Mouse (Mus musculus): ENCODE results near the gene Sdk2. TPM values are rescaled to one million over a fixed set of nuclear protein-coding genes. Genes with fewer than 3 reads are reported as not detected.

Sdk2 gene
- total RNA-seq, 2 experiments from 2014 or later = not detected

- no peak for ATAC-seq (replicated peaks; ENCODE audit: poor library complexity)
Measured at GRCm38 (mm10) chr11:113855661-113856060, 211.2 kb downstream of the Sdk2 start.

DNA sequence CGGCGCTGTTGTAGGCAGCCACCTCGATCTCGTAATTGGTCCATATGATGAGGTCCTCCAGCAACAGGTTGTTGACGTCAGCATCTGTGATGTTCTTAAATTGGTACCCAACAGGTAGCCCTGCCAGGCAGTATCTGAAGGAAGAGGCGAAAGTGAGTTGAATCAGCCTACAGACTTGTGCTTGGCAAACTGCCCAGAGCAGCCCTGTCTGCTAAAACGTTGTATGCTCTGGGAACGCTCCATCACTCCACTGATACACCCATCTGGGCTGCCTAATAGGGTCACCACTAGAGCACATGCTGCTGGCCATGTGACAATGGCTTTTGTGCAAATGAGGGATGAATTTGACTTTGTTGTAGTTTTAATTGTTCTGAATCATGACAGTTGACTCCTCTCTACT lies 215.1 kb downstream of the Sdk2 start:
- ATAC-seq (replicated peaks; ENCODE audit: poor library complexity) = no peak

GRCm38 (mm10) chr11:113849322-113849721 lies 217.5 kb downstream of the Sdk2 start:
- no peak for ATAC-seq (replicated peaks; ENCODE audit: poor library complexity)

- ATAC-seq (replicated peaks; ENCODE audit: poor library complexity) = no peak
Measured at GRCm38 (mm10) chr11:113843920-113844319, 222.9 kb downstream of the Sdk2 start.

- ATAC-seq (replicated peaks; ENCODE audit: poor library complexity) = no peak
Measured at GRCm38 (mm10) chr11:113842879-113843278, 224.0 kb downstream of the Sdk2 start.

DNA sequence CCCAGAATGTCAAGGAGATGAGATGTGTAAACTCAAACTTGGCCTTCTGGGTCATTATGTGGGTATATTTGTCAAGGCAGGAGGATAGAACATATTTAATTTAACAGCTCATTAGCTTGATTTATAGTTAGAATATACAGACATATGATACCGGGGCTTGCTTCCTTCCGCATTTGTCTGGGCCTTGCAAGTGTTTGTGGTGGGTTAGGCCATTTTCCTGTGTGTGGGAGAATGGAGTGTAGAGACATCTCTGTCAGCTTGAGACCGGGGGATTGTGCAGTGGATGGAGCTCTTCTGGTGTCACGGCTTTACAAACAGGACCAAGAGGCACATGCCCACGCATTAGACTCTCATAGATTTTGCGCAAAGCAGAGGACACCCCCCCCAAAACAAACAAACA lies 235.2 kb downstream of the Sdk2 start:
- ATAC-seq (replicated peaks; ENCODE audit: poor library complexity) = peak; percentile 49

GRCm38 (mm10) chr11:113828081-113828554 lies 238.7 kb downstream of the Sdk2 start:
- no peak for ATAC-seq (replicated peaks; ENCODE audit: poor library complexity)

GRCm38 (mm10) chr11:113820005-113820404 lies 246.8 kb downstream of the Sdk2 start:
- no peak for ATAC-seq (replicated peaks; ENCODE audit: poor library complexity)

- no peak for ATAC-seq (replicated peaks; ENCODE audit: poor library complexity)
Measured at GRCm38 (mm10) chr11:113819001-113819400, 247.8 kb downstream of the Sdk2 start.

DNA sequence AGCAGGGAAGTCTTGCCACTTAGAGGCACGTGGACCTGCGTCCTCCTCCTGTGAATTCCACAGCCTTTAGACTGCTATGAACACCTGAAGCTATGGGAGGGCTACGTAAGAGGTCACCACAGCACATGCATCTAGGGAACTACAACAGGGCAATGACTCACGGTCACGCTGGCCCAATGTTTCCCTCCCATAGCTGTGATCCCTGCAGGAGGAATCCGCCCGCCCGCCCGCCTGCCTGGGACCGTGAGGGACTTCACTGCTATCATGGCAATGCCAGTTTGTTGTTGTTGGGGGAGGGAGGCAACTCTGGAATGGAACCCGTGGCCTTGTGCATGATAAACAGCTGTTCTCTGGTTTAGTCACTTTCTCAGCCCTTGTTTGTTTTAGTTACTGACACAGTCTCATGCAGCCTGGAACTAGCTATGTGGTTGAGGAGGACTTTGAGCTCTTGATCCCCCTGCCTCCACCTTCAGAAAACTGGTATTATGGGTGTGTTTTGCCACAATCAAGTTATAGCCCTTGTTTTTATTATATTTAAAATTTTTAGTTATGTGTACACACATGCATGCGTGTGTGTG lies 249.8 kb downstream of the Sdk2 start:
- no peak for ATAC-seq (replicated peaks; ENCODE audit: poor library complexity)

- no peak for ATAC-seq (replicated peaks; ENCODE audit: poor library complexity)
Measured at GRCm38 (mm10) chr11:113816439-113816838, 250.4 kb downstream of the Sdk2 start.

DNA sequence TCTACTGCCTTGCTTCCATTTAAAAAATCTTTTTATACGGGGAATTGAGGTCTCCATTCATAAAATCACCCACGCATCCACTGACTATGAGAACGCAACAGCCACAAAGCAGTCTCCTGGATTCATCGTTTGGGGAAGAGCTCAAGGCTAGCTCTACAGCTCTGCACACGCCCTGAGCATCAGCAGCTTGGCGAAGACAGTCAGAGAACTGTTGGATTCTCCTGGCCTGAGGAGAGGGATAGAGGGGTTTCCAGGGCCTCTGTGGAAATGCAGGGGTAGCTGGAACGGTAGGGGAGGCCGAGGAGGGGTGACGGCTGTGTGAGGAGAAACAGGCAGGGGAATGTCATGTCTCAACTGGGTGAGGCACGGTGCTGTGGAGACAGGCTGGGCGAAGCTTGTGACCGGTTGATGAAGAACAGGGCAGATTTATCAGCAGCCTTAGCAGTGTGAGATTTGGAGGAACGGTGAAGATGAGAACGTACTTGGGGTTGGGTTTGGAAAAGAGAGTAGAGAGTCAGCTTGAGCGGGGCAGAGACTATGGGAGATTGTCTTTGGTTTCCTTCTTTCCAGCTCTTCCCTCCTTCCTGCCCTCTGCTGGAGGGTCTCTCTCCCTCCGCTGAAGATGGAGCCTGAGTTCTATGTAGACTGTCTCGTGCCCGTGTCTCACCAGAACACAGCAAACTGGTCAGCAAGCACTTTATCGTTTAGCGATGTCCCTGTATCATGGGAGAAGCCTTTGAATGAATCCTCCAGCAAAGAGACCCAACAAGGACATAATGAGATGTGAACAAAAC lies 255.1 kb downstream of the Sdk2 start:
- ATAC-seq (replicated peaks; ENCODE audit: poor library complexity) = no peak

DNA sequence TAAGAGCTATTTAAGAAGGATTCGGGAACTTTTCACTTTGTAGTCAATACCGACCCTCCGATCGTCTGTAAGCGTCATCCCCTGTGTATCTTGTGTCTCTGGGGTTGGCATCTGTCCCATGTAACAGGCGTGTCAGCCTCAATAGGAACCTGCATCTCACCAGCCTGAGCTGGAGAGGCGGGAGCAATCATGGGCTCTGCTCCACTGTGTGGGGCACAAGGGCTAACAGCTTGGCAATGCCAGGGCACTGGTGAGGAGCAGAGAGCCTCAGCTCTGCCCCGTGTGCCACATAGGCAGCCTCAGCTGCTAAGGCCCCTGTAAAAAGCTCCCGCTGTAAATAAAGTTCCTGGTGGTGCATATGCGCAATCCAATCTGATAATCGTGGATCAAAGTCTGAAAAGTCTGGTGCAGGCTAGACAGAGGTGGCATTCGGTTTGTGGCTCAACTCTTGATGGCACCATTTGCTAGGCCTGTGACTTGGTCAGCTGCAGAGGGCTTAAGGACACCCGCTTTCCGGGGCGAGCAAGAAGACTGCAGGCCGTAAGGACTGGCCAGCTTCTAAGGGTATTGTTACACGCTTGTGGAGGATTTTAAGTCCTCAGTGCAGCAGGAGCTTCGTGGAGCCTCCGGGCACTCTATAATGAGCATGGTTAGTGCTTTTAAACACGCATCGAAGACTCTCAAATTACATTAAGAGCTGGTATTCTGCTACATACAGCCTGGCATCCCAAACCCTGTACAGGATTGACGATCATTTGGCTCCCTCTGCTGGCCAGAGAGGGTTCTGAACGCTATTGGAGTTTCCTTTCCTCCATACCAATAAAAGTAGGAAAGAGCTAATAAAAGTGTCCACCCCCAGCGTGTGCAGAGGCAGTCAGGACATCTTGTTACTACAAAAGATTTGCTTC lies 256.0 kb downstream of the Sdk2 start:
- ATAC-seq (replicated peaks; ENCODE audit: poor library complexity) = peak; percentile 97

GRCm38 (mm10) chr11:113807086-113807485 lies 259.8 kb downstream of the Sdk2 start:
- ATAC-seq (replicated peaks; ENCODE audit: poor library complexity) = no peak

GRCm38 (mm10) chr11:113806382-113807077 lies 260.3 kb downstream of the Sdk2 start:
- no peak for ATAC-seq (replicated peaks; ENCODE audit: poor library complexity)

GRCm38 (mm10) chr11:113805974-113806373 lies 260.9 kb downstream of the Sdk2 start:
- ATAC-seq (replicated peaks; ENCODE audit: poor library complexity) = peak; percentile 56

GRCm38 (mm10) chr11:113803321-113803941 lies 263.4 kb downstream of the Sdk2 start:
- ATAC-seq (replicated peaks; ENCODE audit: poor library complexity) = peak; percentile 27; the same call in 1 of the 2 replicates

- ATAC-seq (replicated peaks; ENCODE audit: poor library complexity) = peak; percentile 23; the same call in 1 of the 2 replicates
Measured at GRCm38 (mm10) chr11:113802456-113802855, 264.4 kb downstream of the Sdk2 start.

DNA sequence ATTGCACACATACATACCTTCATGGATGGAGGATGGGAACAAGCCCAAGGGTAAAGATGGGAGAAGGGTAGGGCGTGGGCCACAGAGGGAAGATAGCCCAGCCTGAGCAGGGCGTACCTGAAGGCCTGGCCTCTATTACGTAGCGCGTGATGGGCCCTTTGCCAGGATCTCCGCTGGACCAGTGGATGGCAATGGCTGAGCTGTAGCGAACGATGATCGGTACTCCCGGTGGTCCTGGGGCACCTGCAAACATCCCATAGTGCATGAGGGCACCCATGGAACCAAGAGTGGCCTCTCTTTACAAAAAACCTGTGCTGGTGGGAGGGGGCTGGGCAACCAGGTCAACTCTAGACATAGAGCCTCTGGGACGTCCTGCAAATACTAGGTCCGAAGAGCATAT lies 266.8 kb downstream of the Sdk2 start:
- ATAC-seq (replicated peaks; ENCODE audit: poor library complexity) = no peak

DNA sequence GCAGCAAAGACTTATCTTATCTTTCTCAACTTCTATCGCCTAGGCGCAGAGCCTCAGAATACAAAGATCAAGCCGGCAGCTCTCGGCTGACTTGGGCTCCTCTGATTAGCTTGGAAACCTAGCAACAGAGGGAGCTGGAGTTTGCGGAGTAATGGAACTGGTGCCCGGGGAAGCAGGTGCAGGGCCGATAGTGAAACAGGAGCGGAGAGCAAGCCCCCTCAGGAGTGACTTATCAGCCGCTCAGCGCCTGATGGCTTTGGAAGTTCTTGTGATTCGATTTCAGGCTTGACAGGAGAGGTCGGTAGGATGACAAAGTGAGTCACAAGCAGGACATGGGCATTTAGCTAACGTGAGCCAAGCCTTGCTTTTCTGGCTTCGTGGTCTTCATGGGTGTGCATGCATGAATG lies 267.8 kb downstream of the Sdk2 start:
- ATAC-seq (replicated peaks; ENCODE audit: poor library complexity) = peak; percentile 74
